Mouse (Mus musculus): ENCODE results near the gene Srsf12.

DNA sequence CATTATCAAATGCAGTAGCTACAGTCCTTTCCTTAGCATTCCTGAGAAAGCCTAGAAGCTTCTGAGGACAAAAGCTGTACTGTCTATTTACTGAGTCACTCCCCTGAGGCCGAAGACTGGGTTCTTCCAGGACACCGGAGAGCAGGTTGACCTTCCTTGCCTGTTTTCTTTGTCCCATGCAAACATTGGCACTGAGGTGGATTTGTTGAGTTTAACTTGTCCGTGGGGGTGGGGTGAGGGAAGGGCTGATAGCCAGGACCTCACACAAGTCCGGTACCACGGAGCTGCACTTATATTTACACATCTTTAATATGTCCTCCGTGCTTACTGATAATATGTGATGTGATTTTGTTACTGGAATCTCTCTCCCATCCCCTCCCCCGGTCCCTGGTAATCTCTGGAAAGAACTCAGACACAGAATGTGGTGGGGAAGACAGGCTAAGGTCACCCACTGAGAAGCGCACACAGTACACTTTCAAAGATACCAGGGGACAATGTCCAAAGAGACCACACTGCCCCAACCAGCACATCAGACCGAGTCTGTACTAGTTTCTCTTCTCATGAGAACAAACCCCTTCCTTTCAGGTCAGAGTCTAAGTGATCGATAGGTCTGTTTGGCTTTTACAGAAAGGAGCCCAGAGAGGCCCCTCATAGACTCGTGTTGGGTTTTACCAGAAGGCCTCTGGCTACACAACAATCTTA lies 48.6 kb downstream of the Srsf12 start:
- TF ChIP-seq CTCF (IDR thresholded peaks at IDR 0.05; ENCODE audit: extremely low read depth, insufficient read length, insufficient replicate concordance, low read depth, low read length) (no peak), POLR2A (IDR thresholded peaks at IDR 0.05; ENCODE audit: low read depth, low read length) (no peak)
